ENCODE assay signal across 7 mouse cellular contexts in the genomic region with DNA sequence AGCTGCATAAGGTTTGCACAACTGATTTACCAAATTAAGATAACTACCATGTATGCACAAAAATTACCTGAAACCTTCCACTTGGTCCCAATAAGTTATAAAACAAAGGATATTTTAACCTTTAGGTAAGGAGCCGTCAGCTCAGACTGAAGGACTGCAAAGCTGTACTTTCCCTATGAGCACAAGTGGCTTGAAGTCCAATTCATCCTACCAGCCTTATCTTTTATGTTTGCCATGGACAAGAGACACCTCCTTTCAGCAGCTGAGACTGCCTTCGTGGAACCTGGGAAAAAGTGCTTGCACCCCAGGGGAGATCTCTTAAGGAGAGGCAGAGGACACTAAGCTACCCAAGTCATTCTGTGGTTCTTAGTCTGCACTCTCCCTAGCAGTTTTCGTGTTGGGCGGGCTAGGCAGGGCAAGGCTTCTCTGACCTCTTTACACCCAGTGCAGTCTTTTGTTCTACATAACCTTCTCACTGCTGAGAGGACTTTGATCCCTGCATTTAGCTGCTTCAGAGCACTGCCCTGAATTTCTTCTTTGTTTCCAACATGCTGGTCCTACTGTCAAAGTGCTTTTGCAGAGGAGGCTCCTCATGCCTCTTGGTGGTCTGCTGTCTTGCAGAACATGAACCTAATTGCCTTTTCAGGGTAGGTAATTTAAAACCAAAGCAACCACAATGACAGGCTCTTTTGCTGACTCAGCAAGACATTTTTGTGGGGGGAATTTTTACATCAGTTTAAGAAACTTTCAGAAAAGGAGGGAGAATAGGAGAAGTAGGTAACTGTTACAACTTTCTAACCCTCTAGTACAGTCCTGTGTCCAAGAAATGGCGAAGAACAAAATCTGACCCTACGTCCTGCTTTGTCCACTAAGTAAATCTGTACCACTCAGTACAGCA. TPM values are rescaled to one million over a fixed set of nuclear protein-coding genes. Genes with fewer than 3 reads are reported as not detected.
A peak's percentile ranks its signal among the peaks of the same experiment; 100 is the strongest.
DNase-seq lines count a peak whose midpoint lies in the region; ATAC-seq and TF ChIP-seq lines count a peak whose summit lies in the region.

No protein-coding gene starts in this region.

- H3K4me1 ChIP-seq in heart, postnatal 0 days (ENCODE audit: control insufficient read depth, insufficient read depth): peaks cover 20% of the 10 kb centered on the region
- peaks cover 0 to 3% of the 10 kb centered on the region in 2 experiments; a peak in 1 of 4 replicates for H3K4me1 ChIP-seq in MEL (ENCODE audit: control insufficient read depth in 1 of 2, insufficient read depth in 2 of 2, low read length in 2 of 2)
- H3K4me1 ChIP-seq in embryonic facial prominence, embryonic 12.5 days: peaks cover 24% of the 10 kb centered on the region; the same call in 1 of the 2 replicates
- no peaks in the 10 kb centered on the region; the same call in 1 of the 2 replicates for H3K4me1 ChIP-seq in limb, embryonic 11.5 days (ENCODE audit: control insufficient read depth, insufficient read depth, low read length)

- no peak overlapping the region for H3K9ac ChIP-seq in heart, postnatal 0 days (replicated peaks; ENCODE audit: low read depth, low read length)
- no peak overlapping the region for H3K9ac ChIP-seq in MEL (ENCODE audit: control insufficient read depth, low read depth, low read length, poor library complexity, severe bottlenecking)
- 0 out of 2 replicates have a peak overlapping the region, but pooled peaks have one; percentile 7 for H3K9ac ChIP-seq in embryonic facial prominence, embryonic 12.5 days
- H3K9ac ChIP-seq in limb, embryonic 11.5 days (ENCODE audit: low read length): no peak overlapping the region

- no peak overlapping the region for H3K4me3 ChIP-seq in heart, postnatal 0 days (ENCODE audit: low read depth, low read length)
- no peak overlapping the region for H3K4me3 ChIP-seq in MEL (ENCODE audit: control insufficient read depth in 1 of 2, insufficient read depth in 1 of 2, low read depth in 2 of 2, low read length in 2 of 2)
- H3K4me3 ChIP-seq in embryonic facial prominence, embryonic 12.5 days: no peak overlapping the region
- H3K4me3 ChIP-seq in limb, embryonic 11.5 days (ENCODE audit: low read depth, low read length): no peak overlapping the region

- 62% methylated on average over 6 of the region's 6 CpGs for WGBS in heart, postnatal 0 days
- WGBS in embryonic facial prominence, embryonic 12.5 days: 49% methylated on average over 6 of the region's 6 CpGs
- WGBS in limb, embryonic 11.5 days: 73% methylated on average over 6 of the region's 6 CpGs

- H3K27me3 ChIP-seq in heart, postnatal 0 days (ENCODE audit: control insufficient read depth, insufficient read depth, low read length): no peaks in the 10 kb centered on the region
- peaks cover 0 to 2% of the 10 kb centered on the region in 2 experiments; a peak in 3 of 4 replicates for H3K27me3 ChIP-seq in MEL (ENCODE audit: control insufficient read depth in 1 of 2, insufficient read depth in 2 of 2, low read length in 2 of 2)
- H3K27me3 ChIP-seq in embryonic facial prominence, embryonic 12.5 days: no peaks in the 10 kb centered on the region
- no peaks in the 10 kb centered on the region for H3K27me3 ChIP-seq in limb, embryonic 11.5 days (ENCODE audit: control insufficient read depth, insufficient read depth, low read length)

- H3K36me3 ChIP-seq in heart, postnatal 0 days (replicated peaks; ENCODE audit: control insufficient read depth, insufficient read depth, low read length): peaks cover 71% of the 10 kb centered on the region
- H3K36me3 ChIP-seq in MEL (ENCODE audit: control insufficient read depth in 1 of 2, insufficient read depth in 2 of 2, low read length in 2 of 2): no peaks in the 10 kb centered on the region
- H3K36me3 ChIP-seq in embryonic facial prominence, embryonic 12.5 days: peaks cover 65% of the 10 kb centered on the region
- H3K36me3 ChIP-seq in limb, embryonic 11.5 days (ENCODE audit: control insufficient read depth, insufficient read depth, low read length): peaks cover 19% of the 10 kb centered on the region

- no peak for ATAC-seq in heart, postnatal 0 days (ENCODE audit: insufficient read depth, low read depth)
- no peak for ATAC-seq in embryonic facial prominence, embryonic 12.5 days (ENCODE audit: insufficient number of reproducible peaks, insufficient read depth, low FRiP score, low TSS enrichment)
- no peak for ATAC-seq in limb, embryonic 11.5 days (ENCODE audit: insufficient number of reproducible peaks, low FRiP score, low TSS enrichment, low read depth)

- H3K9me3 ChIP-seq in heart, postnatal 0 days (replicated peaks; ENCODE audit: control insufficient read depth, low read length): no peaks in the 10 kb centered on the region
- H3K9me3 ChIP-seq in MEL (replicated peaks; ENCODE audit: insufficient read depth, low read length): no peaks in the 10 kb centered on the region
- no peaks in the 10 kb centered on the region for H3K9me3 ChIP-seq in embryonic facial prominence, embryonic 12.5 days
- no peaks in the 10 kb centered on the region for H3K9me3 ChIP-seq in limb, embryonic 11.5 days (ENCODE audit: control insufficient read depth, low read length)

- no peaks in the 10 kb centered on the region for H3K79me2 ChIP-seq in MEL (ENCODE audit: control insufficient read depth, insufficient read depth, low read length, poor library complexity)

- H3K4me2 ChIP-seq in heart, postnatal 0 days (ENCODE audit: low read depth, low read length): no peak overlapping the region
- no peak overlapping the region for H3K4me2 ChIP-seq in embryonic facial prominence, embryonic 12.5 days (replicated peaks)
- H3K4me2 ChIP-seq in limb, embryonic 11.5 days (ENCODE audit: low read depth, severe bottlenecking): no peak overlapping the region

- no peak for TF ChIP-seq EP300 in heart, postnatal 0 days (IDR thresholded peaks at IDR 0.05; ENCODE audit: low read depth)
- no peak for TF ChIP-seq EP300 in MEL (IDR thresholded peaks at IDR 0.05; ENCODE audit: low read depth in 1 of 2, low read length in 2 of 2)

- no peak for DNase-seq in heart, postnatal 0 days (ENCODE audit: low spot score)
- DNase-seq in heart, adult 18-20 months: no peak
- DNase-seq in MEL (ENCODE audit: low read depth, low spot score): no peak
- no peak for DNase-seq in limb, embryonic 11.5 days (ENCODE audit: low spot score)
- DNase-seq in cerebellum, postnatal 14 days: no peak
- no peak for DNase-seq in thymus, postnatal 10 days (ENCODE audit: low spot score in 2 of 2)

- peak overlapping the region; percentile 54 for H3K27ac ChIP-seq in heart, postnatal 0 days (ENCODE audit: low read depth)
- H3K27ac ChIP-seq in MEL (ENCODE audit: control insufficient read depth, low read depth, low read length): no peak overlapping the region
- H3K27ac ChIP-seq in embryonic facial prominence, embryonic 12.5 days: peak overlapping the region; percentile 74
- peak overlapping the region; percentile 36; the same call in 1 of the 2 replicates for H3K27ac ChIP-seq in limb, embryonic 11.5 days (replicated peaks; ENCODE audit: low read depth, low read length)

- TF ChIP-seq RAD21 in MEL (IDR thresholded peaks at IDR 0.05; ENCODE audit: low read depth, low read length): no peak

- TF ChIP-seq CTCF in heart, postnatal 0 days (IDR thresholded peaks at IDR 0.05; ENCODE audit: low read depth): no peak
- no peak for TF ChIP-seq CTCF in MEL (IDR thresholded peaks at IDR 0.05 in 2 of 3, conservative IDR thresholded peaks at IDR 0.05 in 1 of 3; ENCODE audit: control insufficient read depth in 1 of 3, insufficient read depth in 1 of 3, low read depth in 2 of 3, low read length in 3 of 3, poor library complexity in 1 of 3, severe bottlenecking in 1 of 3)

- no peak for TF ChIP-seq POLR2A in MEL (IDR thresholded peaks at IDR 0.05; ENCODE audit: control insufficient read depth in 1 of 2, insufficient read depth in 1 of 2, low read depth in 1 of 2, low read length in 2 of 2, poor library complexity in 1 of 2)

TF ChIP-seq in MEL, 35 proteins besides CTCF, POLR2A, EP300 and RAD21:
- TF ChIP-seq KAT2A (conservative IDR thresholded peaks at IDR 0.05; ENCODE audit: low read depth, low read length): no peak
- peak; percentile 90 for TF ChIP-seq MAFK (IDR thresholded peaks at IDR 0.05; ENCODE audit: borderline replicate concordance, low read depth, low read length)

RNA-seq across cellular contexts. Expression of a gene that starts 44.6 kb away (rescaled TPM):
- total RNA-seq in heart, postnatal 0 days (2014; rRNA removed; ENCODE audit: low replicate concordance): 248 and 309 TPM in 2 replicates
- polyA plus RNA-seq in heart, postnatal 0 days (2015; fragmentation: Nextera tagmentation; extraction: Ambion mirVana): 129 and 140 TPM in 2 replicates
- total RNA-seq in heart, adult 18-20 months (2021): 1 to 10 TPM; 1.3 to 1.9 TPM
- total RNA-seq in MEL (2012; rRNA removed): 0.08 TPM in 1 of 2 replicates, not detected in the other
- polyA plus RNA-seq in MEL (2012; ENCODE audit: insufficient read depth in 1 of 2, insufficient read length in 2 of 2, low read depth in 1 of 2, low replicate concordance in 2 of 2, missing spikeins in 1 of 2): under 1 TPM in 1 of 2 experiments, not detected in 1; 0.07 TPM
- polyA plus RNA-seq in embryonic facial prominence, embryonic 12.5 days (2016; fragmentation: Nextera tagmentation; extraction: Ambion mirVana): 10.8 and 13.5 TPM in 2 replicates
- polyA plus RNA-seq in limb, embryonic 11.5 days (2014; fragmentation: Nextera tagmentation; extraction: Ambion mirVana): 9.2 and 10.2 TPM in 2 replicates
